Mouse (Mus musculus): Measurements from ENCODE around the gene Ccdc130. TPM values are rescaled to one million over a fixed set of nuclear protein-coding genes. Genes with fewer than 3 reads are reported as not detected.
A peak's percentile ranks its signal among the peaks of the same experiment; 100 is the strongest.

The Ccdc130 gene
- polyA plus RNA-seq, 1 experiment from 2014 or later = 20.6 TPM

- Histone ChIP-seq H3K27me3 (replicated peaks; ENCODE audit: control insufficient read depth, insufficient read depth, low read length) (no peaks in the 10 kb centered on the region), H3K4me2 (ENCODE audit: low read length) (no peak overlapping the region), H3K4me3 (ENCODE audit: low read depth, low read length) (no peak overlapping the region), H3K36me3 (ENCODE audit: control insufficient read depth, insufficient read depth, low read length) (peaks cover 82% of the 10 kb centered on the region), H3K4me1 (replicated peaks; ENCODE audit: control insufficient read depth, insufficient read depth, low read length) (peaks cover 20% of the 10 kb centered on the region), H3K27ac (ENCODE audit: low read depth) (no peak overlapping the region), H3K9ac (ENCODE audit: low read length) (no peak overlapping the region), H3K9me3 (ENCODE audit: control insufficient read depth, low read length) (no peaks in the 10 kb centered on the region)
- ATAC-seq (replicated peaks; ENCODE audit: low FRiP score, low TSS enrichment, low read depth) = no peak
- DNase-seq (ENCODE audit: low spot score) = no peak
- WGBS = 90% methylated on average over 31 of the region's 31 CpGs
These were observed 58.2 kb downstream of the Ccdc130 start for GRCm38 (mm10) chr8:84211881-84212563.

GRCm38 (mm10) chr8:84211202-84211601 lies 59.0 kb downstream of the Ccdc130 start:
- H3K4me2 ChIP-seq (ENCODE audit: low read length) = no peak overlapping the region
- H3K9me3 ChIP-seq (ENCODE audit: control insufficient read depth, low read length) = no peaks in the 10 kb centered on the region
- H3K4me1 ChIP-seq (replicated peaks; ENCODE audit: control insufficient read depth, insufficient read depth, low read length) = peaks cover 20% of the 10 kb centered on the region
- no peak overlapping the region for H3K9ac ChIP-seq (ENCODE audit: low read length)
- WGBS = 81% methylated on average over 3 of the region's 3 CpGs
- DNase-seq (ENCODE audit: low spot score) = no peak
- peaks cover 78% of the 10 kb centered on the region for H3K36me3 ChIP-seq (ENCODE audit: control insufficient read depth, insufficient read depth, low read length)
- no peak overlapping the region for H3K27ac ChIP-seq (ENCODE audit: low read depth)
- ATAC-seq (replicated peaks; ENCODE audit: low FRiP score, low TSS enrichment, low read depth) = no peak
- no peak overlapping the region for H3K4me3 ChIP-seq (ENCODE audit: low read depth, low read length)
- no peaks in the 10 kb centered on the region for H3K27me3 ChIP-seq (replicated peaks; ENCODE audit: control insufficient read depth, insufficient read depth, low read length)

- H3K36me3 ChIP-seq (ENCODE audit: control insufficient read depth, insufficient read depth, low read length) = peaks cover 76% of the 10 kb centered on the region
These were observed 59.9 kb downstream of the Ccdc130 start for GRCm38 (mm10) chr8:84210167-84210791.

DNA sequence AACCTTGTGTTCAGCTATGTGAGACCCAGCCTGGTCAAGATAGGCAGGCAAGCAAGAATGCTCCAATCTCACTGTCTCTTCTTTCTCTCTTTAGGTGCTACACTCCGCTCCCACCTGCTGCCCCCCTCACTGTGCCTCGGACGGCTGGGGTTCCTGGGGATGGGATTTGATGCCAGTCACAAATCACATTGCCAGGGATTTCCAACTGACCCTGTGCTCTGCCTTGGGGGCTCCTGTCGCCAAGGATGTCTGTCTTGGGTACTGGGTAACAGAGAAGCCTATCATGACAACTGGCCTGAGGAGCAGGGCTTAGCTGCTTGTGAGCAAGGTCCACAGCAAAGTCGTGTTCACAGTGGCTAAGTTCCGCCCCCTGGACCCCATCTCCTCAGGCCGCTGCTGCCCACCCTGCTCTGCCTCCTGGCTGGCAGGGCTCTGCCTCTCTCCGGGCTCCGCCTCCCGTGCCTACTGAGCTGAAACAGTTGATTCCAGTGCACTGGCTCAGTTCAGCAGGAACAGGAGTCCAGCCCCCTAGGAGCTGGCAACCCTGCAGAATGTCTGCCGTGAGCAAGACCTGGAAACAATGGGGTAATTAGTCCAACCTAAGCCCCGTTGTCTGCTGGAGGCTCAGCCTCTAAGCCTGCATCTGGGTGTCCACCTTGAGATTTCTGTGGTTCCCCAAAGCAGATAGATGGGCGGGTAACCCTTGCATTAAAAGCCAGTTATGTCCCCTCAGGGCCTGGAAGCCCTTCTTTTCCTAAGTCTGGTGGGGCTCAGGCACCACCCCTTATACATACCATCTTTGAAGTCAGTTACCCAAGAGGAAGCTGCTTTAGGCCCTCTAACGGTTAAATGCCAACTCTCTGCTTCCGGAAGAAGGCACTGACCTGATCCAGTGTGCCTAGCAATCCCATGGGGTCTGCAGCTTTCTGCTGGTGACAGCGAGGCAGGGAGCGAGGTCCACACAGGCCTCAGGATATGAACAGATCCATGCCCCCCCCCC lies 61.5 kb downstream of the Ccdc130 start:
- no peak for ATAC-seq (replicated peaks; ENCODE audit: low FRiP score, low TSS enrichment, low read depth)
- Histone ChIP-seq H3K9ac (ENCODE audit: low read length) (no peak overlapping the region), H3K4me3 (ENCODE audit: low read depth, low read length) (no peak overlapping the region), H3K9me3 (ENCODE audit: control insufficient read depth, low read length) (no peaks in the 10 kb centered on the region), H3K36me3 (ENCODE audit: control insufficient read depth, insufficient read depth, low read length) (peaks cover 63% of the 10 kb centered on the region), H3K4me1 (replicated peaks; ENCODE audit: control insufficient read depth, insufficient read depth, low read length) (peaks cover 24% of the 10 kb centered on the region), H3K27ac (ENCODE audit: low read depth) (peak overlapping the region; percentile 51), H3K27me3 (replicated peaks; ENCODE audit: control insufficient read depth, insufficient read depth, low read length) (no peaks in the 10 kb centered on the region), H3K4me2 (ENCODE audit: low read length) (no peak overlapping the region)
- DNase-seq (ENCODE audit: low spot score) = no peak
- WGBS = 63% methylated on average over 17 of the region's 17 CpGs

More at GRCm38 (mm10) chr8:84210167-84210791, 59.9 kb downstream of the Ccdc130 start:
- no peaks in the 10 kb centered on the region for H3K9me3 ChIP-seq (ENCODE audit: control insufficient read depth, low read length)
- peaks cover 20% of the 10 kb centered on the region for H3K4me1 ChIP-seq (replicated peaks; ENCODE audit: control insufficient read depth, insufficient read depth, low read length)
- H3K27me3 ChIP-seq (replicated peaks; ENCODE audit: control insufficient read depth, insufficient read depth, low read length) = no peaks in the 10 kb centered on the region
- WGBS = 60% methylated on average over 34 of the region's 34 CpGs
- no peak overlapping the region for H3K4me3 ChIP-seq (ENCODE audit: low read depth, low read length)
- peak overlapping the region; percentile 11; the same call in 1 of the 2 replicates for H3K4me2 ChIP-seq (ENCODE audit: low read length)
- H3K9ac ChIP-seq (ENCODE audit: low read length) = no peak overlapping the region
- H3K27ac ChIP-seq (ENCODE audit: low read depth) = no peak overlapping the region
- peak; percentile 50 for ATAC-seq (replicated peaks; ENCODE audit: low FRiP score, low TSS enrichment, low read depth)
- peak; percentile 96 for DNase-seq (ENCODE audit: low spot score)

- 52% methylated on average over 7 of the region's 7 CpGs for WGBS
- Histone ChIP-seq H3K4me1 (replicated peaks; ENCODE audit: control insufficient read depth, insufficient read depth, low read length) (peaks cover 30% of the 10 kb centered on the region), H3K9me3 (ENCODE audit: control insufficient read depth, low read length) (no peaks in the 10 kb centered on the region), H3K4me2 (ENCODE audit: low read length) (no peak overlapping the region), H3K4me3 (ENCODE audit: low read depth, low read length) (no peak overlapping the region), H3K9ac (ENCODE audit: low read length) (no peak overlapping the region), H3K36me3 (ENCODE audit: control insufficient read depth, insufficient read depth, low read length) (peaks cover 55% of the 10 kb centered on the region), H3K27me3 (replicated peaks; ENCODE audit: control insufficient read depth, insufficient read depth, low read length) (no peaks in the 10 kb centered on the region), H3K27ac (ENCODE audit: low read depth) (peak overlapping the region; percentile 51)
- DNase-seq (ENCODE audit: low spot score) (no peak), ATAC-seq (replicated peaks; ENCODE audit: low FRiP score, low TSS enrichment, low read depth) (no peak)
These were observed 62.4 kb downstream of the Ccdc130 start for GRCm38 (mm10) chr8:84207811-84208210.

MicroRNA genes within 50 kb of the gene (microRNA counts, 519-probe panel; counts per million panel counts)
- 4,944 counts per million, percentile 84 among the panel's probes with 10 or more counts for microRNA mmu-miR-23a
- 5,322 counts per million, percentile 91 among the panel's probes with 10 or more counts for microRNA mmu-miR-27a

Small RNA genes within 50 kb of the gene (microRNA-seq; reads per million reads assigned to microRNA genes)
- gene Mir23a (13,614 reads per million, percentile 97 among the genes with 10 or more reads in this experiment), gene Mir24-2 (not detected), gene Mir27a (317 reads per million, percentile 70 among the genes with 10 or more reads in this experiment), gene Mir3074-2 (not detected)

Other genes starting within 250 kb of the Ccdc130 start
- 5.8 and 7.0 TPM in 2 replicates for gene Palm3, start 248.9 kb downstream of the Ccdc130 start, polyA plus RNA-seq (2014; fragmentation: Nextera tagmentation; extraction: Ambion mirVana)
- 0.69 and 1.2 TPM in 2 replicates for gene Il27ra, start 227.8 kb downstream of the Ccdc130 start, polyA plus RNA-seq (2014; fragmentation: Nextera tagmentation; extraction: Ambion mirVana)
- gene Rln3, start 225.4 kb downstream of the Ccdc130 start, polyA plus RNA-seq (2014; fragmentation: Nextera tagmentation; extraction: Ambion mirVana) = 0.40 and 0.41 TPM in 2 replicates
- 1.5 and 1.9 TPM in 2 replicates for gene Gm10643, start 205.2 kb downstream of the Ccdc130 start, polyA plus RNA-seq (2014; fragmentation: Nextera tagmentation; extraction: Ambion mirVana)
- 11.1 and 11.6 TPM in 2 replicates for gene Rfx1, start 203.5 kb downstream of the Ccdc130 start, polyA plus RNA-seq (2014; fragmentation: Nextera tagmentation; extraction: Ambion mirVana)
- gene Dcaf15, start 165.6 kb downstream of the Ccdc130 start, polyA plus RNA-seq (2014; fragmentation: Nextera tagmentation; extraction: Ambion mirVana) = 10.8 and 11.7 TPM in 2 replicates
- 0.46 and 0.49 TPM in 2 replicates for gene Podnl1, start 144.4 kb downstream of the Ccdc130 start, polyA plus RNA-seq (2014; fragmentation: Nextera tagmentation; extraction: Ambion mirVana)
- 17.4 and 19.5 TPM in 2 replicates for gene Cc2d1a, start 122.4 kb downstream of the Ccdc130 start, polyA plus RNA-seq (2014; fragmentation: Nextera tagmentation; extraction: Ambion mirVana)
- gene 4930432K21Rik, start 122.4 kb downstream of the Ccdc130 start, polyA plus RNA-seq (2014; fragmentation: Nextera tagmentation; extraction: Ambion mirVana) = 0.48 and 0.92 TPM in 2 replicates
- gene Nanos3, start 85.2 kb downstream of the Ccdc130 start, polyA plus RNA-seq (2014; fragmentation: Nextera tagmentation; extraction: Ambion mirVana) = 4.1 and 4.4 TPM in 2 replicates
- gene Zswim4, start 33.3 kb downstream of the Ccdc130 start, polyA plus RNA-seq (2014; fragmentation: Nextera tagmentation; extraction: Ambion mirVana) = 10.9 and 11.5 TPM in 2 replicates
- 377 and 380 TPM in 2 replicates for gene D8Ertd738e, start 20.7 kb downstream of the Ccdc130 start, polyA plus RNA-seq (2014; fragmentation: Nextera tagmentation; extraction: Ambion mirVana)
- gene Mri1, start 13.1 kb downstream of the Ccdc130 start, polyA plus RNA-seq (2014; fragmentation: Nextera tagmentation; extraction: Ambion mirVana) = 79.7 and 90.6 TPM in 2 replicates
- 4.6 and 5.1 TPM in 2 replicates for gene Cacna1a, start 118.1 kb upstream of the Ccdc130 start, polyA plus RNA-seq (2014; fragmentation: Nextera tagmentation; extraction: Ambion mirVana)

Data from intestine, embryonic 14.5 days (tissue).